Mouse (Mus musculus): ENCODE results near the gene Ptger4.

DNA sequence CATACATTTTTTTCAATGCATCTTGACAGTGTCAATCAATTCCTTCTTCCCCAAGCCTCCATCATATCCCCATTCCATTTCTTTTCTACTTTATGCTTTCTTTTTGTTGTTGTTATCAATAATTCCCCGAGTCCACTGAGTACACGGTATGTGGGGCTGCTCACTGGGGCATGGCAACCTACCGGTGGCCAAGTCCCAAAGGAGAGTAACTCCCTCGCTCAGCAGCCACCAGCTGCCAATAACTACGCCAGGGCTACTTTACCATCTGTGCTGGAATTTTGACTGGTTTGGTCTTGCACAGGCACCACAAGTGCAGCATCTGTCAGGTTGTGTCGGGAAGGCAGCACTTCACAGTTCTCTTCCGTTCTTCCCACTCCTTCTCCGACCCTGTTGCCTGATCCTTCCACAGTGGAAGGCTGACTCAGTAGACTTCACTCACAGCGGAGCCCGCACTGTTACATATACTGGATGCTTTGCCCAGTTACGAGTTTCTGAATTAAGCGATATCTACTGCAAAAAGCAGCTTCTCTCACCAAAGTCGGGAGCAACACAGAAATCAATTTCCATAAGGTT is 18.2 kb upstream of the Ptger4 start:
- no peak for TF ChIP-seq EP300 (IDR thresholded peaks at IDR 0.05; ENCODE audit: low read length)
- TF ChIP-seq MYC (IDR thresholded peaks at IDR 0.05; ENCODE audit: low read depth, low read length) = no peak
- no peak for TF ChIP-seq GABPA (IDR thresholded peaks at IDR 0.05; ENCODE audit: insufficient replicate concordance, low read depth, low read length)
- no peak for TF ChIP-seq TBP (conservative IDR thresholded peaks at IDR 0.05; ENCODE audit: low read depth, low read length)
- TF ChIP-seq CHD2 (IDR thresholded peaks at IDR 0.05; ENCODE audit: low read length) = no peak
- no peak for TF ChIP-seq TCF12 (IDR thresholded peaks at IDR 0.05; ENCODE audit: low read depth, low read length)
- TF ChIP-seq ELF1 (IDR thresholded peaks at IDR 0.05; ENCODE audit: low read depth, low read length) = no peak
- TF ChIP-seq CTCF (conservative IDR thresholded peaks at IDR 0.05 in 1 of 2, IDR thresholded peaks at IDR 0.05 in 1 of 2; ENCODE audit: low read depth in 2 of 2, low read length in 2 of 2) = no peak
- no peak for TF ChIP-seq POLR2A (IDR thresholded peaks at IDR 0.05; ENCODE audit: low read depth, low read length)
- TF ChIP-seq BHLHE40 (IDR thresholded peaks at IDR 0.05; ENCODE audit: low read depth, low read length) = no peak
- TF ChIP-seq ZC3H11A (IDR thresholded peaks at IDR 0.05; ENCODE audit: low read depth, low read length) = no peak
- no peak for TF ChIP-seq UBTF (IDR thresholded peaks at IDR 0.05; ENCODE audit: low read depth, low read length)
- TF ChIP-seq POLR2AphosphoS2 (IDR thresholded peaks at IDR 0.05; ENCODE audit: low read depth, low read length) = no peak
- no peak for TF ChIP-seq ZMIZ1 (IDR thresholded peaks at IDR 0.05; ENCODE audit: low read depth, low read length)
